Mouse (Mus musculus) liver, embryonic 14.5 days (tissue): ENCODE measurements around the gene Ext2. TPM values are rescaled to one million over a fixed set of nuclear protein-coding genes. Genes with fewer than 3 reads are reported as not detected.

Source experiments
- ATAC-seq: fragments of 200-750 bp; cut with Nextera tagmentation; 2 replicates; pipeline ENCODE4 v1.8.0; 2017; ENCODE audit warnings: moderate number of reproducible peaks, mild to moderate bottlenecking, moderate library complexity; ENCODE audit not compliant: insufficient read depth
- DNase-seq, 3 experiments: peaks; one replicate each; pipeline ENCODE4 v3.0.0-alpha.2; 2012 to 2013; ENCODE audit warnings: low read depth in 3 of 3, low spot score in 3 of 3
- H3K27ac ChIP-seq: fragments of 300-500 bp; sonication (generic); 2 replicates; pipeline ENCODE4 v1.5.1; 2014; ENCODE audit warnings: moderate library complexity, mild to moderate bottlenecking, control low read depth, inconsistent platforms
- H3K27me3 ChIP-seq: fragments of 300-500 bp; sonication (generic); 2 replicates; pipeline ENCODE4 v1.6.1; 2014; ENCODE audit warnings: mild to moderate bottlenecking, low read length, moderate library complexity; ENCODE audit not compliant: control insufficient read depth, insufficient read depth
- H3K36me3 ChIP-seq: fragments of 300-500 bp; sonication (generic); replicated peaks from 2 replicates; pipeline ENCODE4 v1.6.1; 2014; ENCODE audit warnings: low read depth; ENCODE audit not compliant: control insufficient read depth, insufficient read depth
- H3K4me1 ChIP-seq, 2 experiments: fragments of 200-500 bp in 1 of 2; fragments of 300-500 bp in 1 of 2; sonication (generic) in 1 of 2; replicated peaks; 2 replicates each; pipeline ENCODE4 v1.6.1; 2012 to 2014; ENCODE audit warnings: antibody characterized with exemption in 1 of 2, inconsistent platforms in 1 of 2, low read length in 1 of 2; ENCODE audit not compliant: control insufficient read depth in 2 of 2, insufficient read depth in 2 of 2
- H3K4me2 ChIP-seq: fragments of 300-500 bp; sonication (generic); 2 replicates; pipeline ENCODE4 v1.6.1; 2014; ENCODE audit warnings: low read depth, mild to moderate bottlenecking, control low read depth, moderate library complexity
- H3K4me3 ChIP-seq, 2 experiments: fragments of 200-500 bp in 1 of 2; fragments of 300-500 bp in 1 of 2; sonication (generic) in 1 of 2; 2 replicates each; pipeline ENCODE4 v1.5.1; 2012 to 2014; ENCODE audit warnings: low read depth in 2 of 2, low read length in 2 of 2, mild to moderate bottlenecking in 2 of 2, control low read depth in 1 of 2, inconsistent platforms in 1 of 2, moderate library complexity in 1 of 2; ENCODE audit not compliant: insufficient read depth in 1 of 2
- H3K9ac ChIP-seq: fragments of 300-500 bp; sonication (generic); replicated peaks from 2 replicates; pipeline ENCODE4 v1.6.1; 2014; ENCODE audit warnings: mild to moderate bottlenecking, control low read depth, moderate library complexity
- H3K9me3 ChIP-seq: fragments of 300-500 bp; sonication (generic); 2 replicates; pipeline ENCODE4 v1.6.1; 2016; ENCODE audit warnings: low read length, mixed read lengths; ENCODE audit not compliant: control insufficient read depth
- CTCF ChIP-seq: IDR thresholded peaks from 2 replicates; pipeline ENCODE4 v1.5.1; 2016; ENCODE audit warnings: antibody characterized with exemption, low read depth, control low read depth
- EP300 ChIP-seq: IDR thresholded peaks from 2 replicates; pipeline ENCODE4 v1.6.1; 2016; ENCODE audit warnings: antibody characterized with exemption, low read depth
- WGBS: fragments of 180-500 bp; shearing (Covaris S2); extraction: QIAGEN DNeasy Blood & Tissue Kit; methylation state at CpG from one replicate; pipeline ENCODE4 v1.1.7; 2014; ENCODE audit not compliant: insufficient replicate concordance; 5-methylcytosine and 5-hydroxymethylcytosine counted together
- polyA plus RNA-seq, 2 experiments: library from polyadenylated mRNA; depleted of rRNA in 1 of 2; stranded (reverse) in 1 of 2; unstranded in 1 of 2; fragments of >200 nt; fragmentation: Nextera tagmentation in 1 of 2; extraction: Ambion mirVana in 1 of 2; gene quantifications; 2 replicates each; pipeline versions ENCODE4 v1.2.1 to v1.2.3; 2012 to 2014

Gene Ext2
- polyA plus RNA-seq, 2 experiments = 10.9 to 22.1 TPM

DNA sequence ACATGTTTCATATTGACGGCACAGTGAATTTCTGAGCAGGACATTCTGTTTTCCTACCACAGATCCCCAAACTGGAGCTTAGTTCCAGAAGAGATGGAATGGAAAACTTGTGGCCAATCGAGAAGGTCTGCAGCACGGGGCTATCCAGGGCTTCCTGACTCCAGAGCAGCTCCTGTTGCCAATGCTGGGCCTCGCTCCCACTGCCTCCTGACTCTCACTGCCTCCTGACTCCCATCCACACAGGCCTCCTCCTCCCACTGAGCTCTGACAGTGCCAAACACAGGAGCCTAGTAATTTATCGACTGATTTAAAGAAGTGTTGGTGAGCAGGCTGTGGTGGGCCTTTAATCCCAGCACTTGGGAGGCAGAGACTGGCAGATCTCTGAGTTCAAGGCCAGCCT is 14.3 kb downstream of the Ext2 start:
- 74% methylated on average over 5 of the region's 5 CpGs for WGBS
- TF ChIP-seq EP300 = no peak
- no peak for TF ChIP-seq CTCF

DNA sequence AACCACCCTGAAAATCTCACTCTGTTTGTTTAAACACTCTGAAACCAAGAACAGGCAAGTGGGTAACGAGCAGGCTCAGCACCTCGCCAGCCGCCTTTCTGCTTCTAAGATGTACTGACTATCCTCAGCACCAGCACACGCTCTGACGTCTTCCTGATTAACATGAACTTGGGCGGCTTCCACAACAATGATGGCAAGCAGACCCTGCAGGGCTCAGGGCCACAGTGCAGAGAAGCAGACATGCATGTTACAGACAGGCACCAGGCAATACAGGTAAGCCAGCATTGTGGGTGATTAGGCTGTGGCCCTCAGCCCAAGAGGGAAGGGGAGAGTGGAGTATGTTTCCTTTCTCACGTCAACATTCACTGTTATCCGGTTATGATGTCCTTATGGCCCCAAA is 14.9 kb downstream of the Ext2 start:
- Histone ChIP-seq H3K9me3 (no peaks in the 10 kb centered on the region), H3K9ac (no peak overlapping the region), H3K4me2 (no peak overlapping the region), H3K36me3 (peaks cover 5% of the 10 kb centered on the region; the same call in 1 of the 2 replicates), H3K4me1 (0 out of 4 replicates have a peak, but pooled peaks cover 0 to 3% of the 10 kb centered on the region in 2 experiments), H3K27ac (no peak overlapping the region), H3K4me3 (no peak overlapping the region), H3K27me3 (no peaks in the 10 kb centered on the region)
- TF ChIP-seq CTCF = no peak
- no peak for TF ChIP-seq EP300
- DNase-seq (no peak), ATAC-seq (no peak)
- WGBS = 86% methylated on average over 8 of the region's 8 CpGs

More for the DNA sequence above, 14.3 kb downstream of the Ext2 start:
- Histone ChIP-seq H3K9me3 (no peaks in the 10 kb centered on the region), H3K4me2 (no peak overlapping the region), H3K4me3 (no peak overlapping the region), H3K4me1 (0 out of 4 replicates have a peak, but pooled peaks cover 0 to 3% of the 10 kb centered on the region in 2 experiments), H3K27ac (no peak overlapping the region), H3K27me3 (no peaks in the 10 kb centered on the region), H3K36me3 (peaks cover 5% of the 10 kb centered on the region; the same call in 1 of the 2 replicates), H3K9ac (no peak overlapping the region)
- ATAC-seq = no peak
- DNase-seq = no peak

DNA sequence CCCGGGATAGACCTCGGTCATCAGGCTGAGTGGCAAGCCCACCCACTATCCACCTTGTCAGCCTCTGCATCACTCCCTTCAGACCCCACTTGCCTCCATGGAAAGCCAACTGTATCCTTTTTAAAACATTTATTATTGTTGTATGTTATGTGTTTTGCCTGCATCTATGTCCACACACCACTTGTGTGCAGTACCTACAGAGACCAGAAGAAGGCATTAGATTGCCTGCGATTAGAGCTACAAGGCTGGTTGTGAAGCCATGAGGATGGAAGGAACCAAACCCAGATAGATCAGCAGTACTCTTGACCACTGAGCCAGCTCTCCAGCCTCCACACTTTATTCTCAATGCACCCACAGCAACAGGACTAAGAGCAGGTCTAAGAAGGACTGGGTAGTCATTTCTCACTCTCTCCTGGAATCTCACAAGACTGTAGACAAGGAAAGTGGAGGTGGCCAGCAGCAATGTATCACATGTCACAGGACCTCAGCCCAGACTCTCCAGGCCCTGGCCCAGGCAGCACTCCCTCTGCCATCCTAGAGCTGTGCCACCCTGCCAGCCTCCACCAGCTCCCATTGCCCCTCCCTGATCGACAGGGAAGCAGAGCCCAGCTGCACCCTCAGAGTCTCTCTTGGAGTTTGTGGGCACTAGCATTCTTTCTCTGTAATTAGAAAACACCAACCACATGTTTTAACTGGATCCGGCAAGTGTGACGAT is 15.7 kb downstream of the Ext2 start:
- H3K4me1 ChIP-seq = 0 out of 4 replicates have a peak, but pooled peaks cover 0 to 3% of the 10 kb centered on the region in 2 experiments
- no peak overlapping the region for H3K27ac ChIP-seq
- no peak overlapping the region for H3K4me3 ChIP-seq
- no peak overlapping the region for H3K9ac ChIP-seq
- no peak overlapping the region for H3K4me2 ChIP-seq
- WGBS = 82% methylated on average over 6 of the region's 6 CpGs
- H3K27me3 ChIP-seq = no peaks in the 10 kb centered on the region
- H3K36me3 ChIP-seq = peaks cover 5% of the 10 kb centered on the region; the same call in 1 of the 2 replicates
- no peaks in the 10 kb centered on the region for H3K9me3 ChIP-seq
- ATAC-seq (no peak), DNase-seq (no peak)
- TF ChIP-seq EP300 (no peak), CTCF (0 out of 2 replicates have a peak, but pooled peaks have one; percentile 18)

DNA sequence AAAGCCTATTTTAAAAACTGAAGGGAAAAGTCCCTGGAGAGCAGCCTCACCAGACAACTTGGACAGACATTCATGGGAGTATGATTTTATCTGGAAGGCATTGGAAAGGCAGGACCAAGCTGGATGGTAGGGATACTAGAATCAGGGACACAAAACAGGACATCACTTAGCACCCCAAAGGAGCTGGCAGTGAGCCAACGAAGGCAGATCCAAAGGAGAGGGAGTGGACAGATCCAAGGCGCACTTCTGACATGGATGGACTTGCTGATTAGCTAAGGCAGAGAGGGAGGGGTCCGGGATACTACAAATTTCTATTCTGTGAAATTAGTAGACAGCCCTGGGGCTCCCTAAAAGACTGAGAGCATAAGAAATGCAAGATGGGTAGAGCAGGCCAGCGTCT is 16.8 kb downstream of the Ext2 start:
- no peak overlapping the region for H3K9ac ChIP-seq
- no peak for DNase-seq
- no peaks in the 10 kb centered on the region for H3K9me3 ChIP-seq
- H3K36me3 ChIP-seq = peaks cover 3% of the 10 kb centered on the region; the same call in 1 of the 2 replicates
- H3K27me3 ChIP-seq = no peaks in the 10 kb centered on the region
- H3K27ac ChIP-seq = no peak overlapping the region
- H3K4me3 ChIP-seq = no peak overlapping the region
- no peak for ATAC-seq
- no peak overlapping the region for H3K4me2 ChIP-seq
- 0 out of 4 replicates have a peak, but pooled peaks cover 0 to 3% of the 10 kb centered on the region in 2 experiments for H3K4me1 ChIP-seq
- 75% methylated on average over 4 of the region's 4 CpGs for WGBS
- TF ChIP-seq CTCF (no peak), EP300 (no peak)

DNA sequence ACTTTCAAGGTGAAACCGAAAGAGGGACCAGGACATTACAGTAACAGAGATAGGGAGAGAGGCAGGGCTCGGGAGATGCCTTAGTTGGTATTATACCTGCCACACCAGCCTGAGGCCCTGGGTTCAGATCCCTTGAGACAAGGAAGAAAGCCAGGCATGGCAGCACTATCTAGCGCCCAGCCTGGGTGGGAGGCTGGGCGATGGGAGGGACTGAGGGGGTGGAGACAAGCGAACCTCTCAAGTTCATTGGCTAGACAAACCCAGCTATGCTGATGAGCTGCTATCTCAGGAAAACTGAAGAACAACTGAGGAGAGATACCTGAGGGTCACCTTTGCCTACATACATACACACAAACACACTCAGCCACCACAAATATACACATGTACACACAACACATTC is 17.3 kb downstream of the Ext2 start:
- Histone ChIP-seq H3K4me1 (0 out of 4 replicates have a peak, but pooled peaks cover 0 to 3% of the 10 kb centered on the region in 2 experiments), H3K27me3 (no peaks in the 10 kb centered on the region), H3K4me3 (no peak overlapping the region), H3K4me2 (no peak overlapping the region), H3K36me3 (peaks cover 3% of the 10 kb centered on the region; the same call in 1 of the 2 replicates), H3K9ac (no peak overlapping the region), H3K27ac (no peak overlapping the region), H3K9me3 (no peaks in the 10 kb centered on the region)
- 47% methylated on average over 5 of the region's 5 CpGs for WGBS
- TF ChIP-seq EP300 = no peak
- DNase-seq (peak in 2 of 3 experiments; percentile 20 to 45), ATAC-seq (peak; percentile 67)
